Mouse (Mus musculus) midbrain, embryonic 11.5 days (tissue): ENCODE results near the gene Plekhd1. TPM values are rescaled to one million over a fixed set of nuclear protein-coding genes. Genes with fewer than 3 reads are reported as not detected.

Experiments
- ATAC-seq: fragments of 200-750 bp; cut with Nextera tagmentation; 2 replicates; pipeline ENCODE4 v1.8.0; 2017; ENCODE audit warnings: moderate TSS enrichment, moderate library complexity; ENCODE audit not compliant: low FRiP score
- DNase-seq: peaks from one replicate; pipeline ENCODE4 v3.0.0; 2015; ENCODE audit warnings: low spot score; ENCODE audit errors: missing footprints
- H3K27ac ChIP-seq: fragments of 300-500 bp; sonication (generic); 2 replicates; pipeline ENCODE4 v1.5.1; 2014; ENCODE audit warnings: low read depth, low read length
- H3K27me3 ChIP-seq: fragments of 300-500 bp; sonication (generic); 2 replicates; pipeline ENCODE4 v1.6.1; 2014; ENCODE audit warnings: mild to moderate bottlenecking, low read length, moderate library complexity, mixed read lengths; ENCODE audit not compliant: control insufficient read depth, insufficient read depth
- H3K36me3 ChIP-seq: fragments of 300-500 bp; sonication (generic); 2 replicates; pipeline ENCODE4 v1.6.1; 2014; ENCODE audit warnings: mild to moderate bottlenecking, low read length, moderate library complexity, mixed read lengths; ENCODE audit not compliant: control insufficient read depth, insufficient read depth
- H3K4me1 ChIP-seq: fragments of 300-500 bp; sonication (generic); 2 replicates; pipeline ENCODE4 v1.6.1; 2014; ENCODE audit warnings: low read length; ENCODE audit not compliant: control insufficient read depth, insufficient read depth
- H3K4me2 ChIP-seq: fragments of 300-500 bp; sonication (generic); 2 replicates; pipeline ENCODE4 v1.6.1; 2014; ENCODE audit warnings: mild to moderate bottlenecking, moderate library complexity
- H3K4me3 ChIP-seq: fragments of 300-500 bp; sonication (generic); 2 replicates; pipeline ENCODE4 v1.5.1; 2014; ENCODE audit warnings: low read depth, low read length
- H3K9ac ChIP-seq: fragments of 300-500 bp; sonication (generic); 2 replicates; pipeline ENCODE4 v1.6.1; 2014; ENCODE audit warnings: low read length
- H3K9me3 ChIP-seq: fragments of 300-500 bp; sonication (generic); 2 replicates; pipeline ENCODE4 v1.6.1; 2016; ENCODE audit warnings: low read length; ENCODE audit not compliant: control insufficient read depth
- WGBS: fragments of 180-500 bp; shearing (Covaris S2); extraction: QIAGEN DNeasy Blood & Tissue Kit; methylation state at CpG from one replicate; pipeline ENCODE4 v1.1.7; 2014; 5-methylcytosine and 5-hydroxymethylcytosine counted together
- polyA plus RNA-seq: library from polyadenylated mRNA; unstranded; fragments of >200 nt; fragmentation: Nextera tagmentation; extraction: Ambion mirVana; gene quantifications from 2 replicates; pipeline ENCODE4 v1.2.1, GENCODE M21; 2014

Plekhd1 gene
- polyA plus RNA-seq: 1.1 and 1.4 TPM in 2 replicates

- no peaks in the 10 kb centered on the region for H3K36me3 ChIP-seq
- 0 out of 2 replicates have a peak within 1 kb of the TSS, but pooled peaks have one; percentile 1 for H3K9ac ChIP-seq
- H3K4me3 ChIP-seq: peak within 1 kb of the TSS; percentile 35
- H3K27me3 ChIP-seq: peaks cover 36% of the 10 kb centered on the region
- H3K27ac ChIP-seq: no peak within 1 kb of the TSS
- no peaks in the 10 kb centered on the region for H3K9me3 ChIP-seq
- H3K4me1 ChIP-seq: peaks cover 11% of the 10 kb centered on the region
- ATAC-seq: peak; percentile 66; the same call in 1 of the 2 replicates
- WGBS: under 1% methylated on average over 43 of the region's 52 CpGs
- DNase-seq: peak; percentile 93
- peak within 1 kb of the TSS; percentile 46 for H3K4me2 ChIP-seq
Observed at GRCm38 (mm10) chr12:80692269-80692972, at the start of gene Plekhd1. Gene Plekhd1, plus strand, starts transcription at chr12:80692591.

- Histone ChIP-seq H3K27me3 (no peaks in the 10 kb centered on the region), H3K9me3 (no peaks in the 10 kb centered on the region), H3K4me3 (peak overlapping the region; percentile 99), H3K36me3 (peaks cover 14% of the 10 kb centered on the region), H3K9ac (peak overlapping the region; percentile 97), H3K4me2 (peak overlapping the region; percentile 85), H3K4me1 (peaks cover 21% of the 10 kb centered on the region), H3K27ac (peak overlapping the region; percentile 71)
- 2% methylated on average over 48 of the region's 48 CpGs for WGBS
- peak; percentile 95 for DNase-seq
- peak; percentile 74 for ATAC-seq
Observed at GRCm38 (mm10) chr12:80642725-80643692, 49.4 kb upstream of the Plekhd1 start.

GRCm38 (mm10) chr12:80643693-80644505 lies 48.5 kb upstream of the Plekhd1 start, which contains the start of the genes Slc39a9 and Erh:
Gene Slc39a9, plus strand, starts transcription at chr12:80643883.
Gene Erh, minus strand, starts transcription at chr12:80644341.
- Histone ChIP-seq H3K4me1 (peaks cover 21% of the 10 kb centered on the region), H3K27me3 (no peaks in the 10 kb centered on the region), H3K4me2 (peak within 1 kb of the TSS; percentile 85), H3K27ac (peak within 1 kb of the TSS; percentile 71), H3K4me3 (peak within 1 kb of the TSS; percentile 99), H3K9me3 (no peaks in the 10 kb centered on the region), H3K36me3 (peaks cover 8% of the 10 kb centered on the region), H3K9ac (peak within 1 kb of the TSS; percentile 97)
- DNase-seq: peak; percentile 99
- peak; percentile 98 for ATAC-seq
- WGBS: under 1% methylated on average over 50 of the region's 50 CpGs

DNA sequence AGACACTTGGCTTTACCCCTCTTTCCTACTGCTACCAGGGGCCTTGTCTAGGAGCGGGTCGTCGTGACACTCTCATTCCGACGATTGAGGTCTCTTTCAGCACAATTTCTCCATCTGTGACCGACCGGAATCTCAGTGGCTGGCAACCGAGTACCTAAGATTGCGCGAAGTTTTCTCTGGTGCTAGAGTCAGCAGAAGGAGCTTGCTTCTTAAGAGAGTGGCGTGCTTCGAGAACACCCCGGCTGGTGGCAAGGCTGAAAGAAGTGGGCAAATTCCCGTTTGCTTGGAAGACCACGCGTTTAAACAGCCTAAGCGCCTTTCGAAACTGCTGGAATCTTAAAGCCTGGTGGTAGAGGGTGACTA lies 47.9 kb upstream of the Plekhd1 start:
- WGBS: 12% methylated on average over 18 of the region's 18 CpGs
- H3K27ac ChIP-seq: no peak overlapping the region

GRCm38 (mm10) chr12:80646377-80646776 lies 46.0 kb upstream of the Plekhd1 start:
- H3K36me3 ChIP-seq: peaks cover 2% of the 10 kb centered on the region; the same call in 1 of the 2 replicates
- H3K9me3 ChIP-seq: no peaks in the 10 kb centered on the region
- no peak for ATAC-seq
- H3K4me1 ChIP-seq: peaks cover 21% of the 10 kb centered on the region
- no peak overlapping the region for H3K4me2 ChIP-seq
- no peak overlapping the region for H3K9ac ChIP-seq
- H3K27me3 ChIP-seq: no peaks in the 10 kb centered on the region
- 93% methylated on average over 3 of the region's 3 CpGs for WGBS
- H3K27ac ChIP-seq: no peak overlapping the region
- DNase-seq: no peak
- no peak overlapping the region for H3K4me3 ChIP-seq

More for the DNA sequence above, 47.9 kb upstream of the Plekhd1 start:
- H3K36me3 ChIP-seq: peaks cover 4% of the 10 kb centered on the region
- no peaks in the 10 kb centered on the region for H3K27me3 ChIP-seq
- peaks cover 21% of the 10 kb centered on the region for H3K4me1 ChIP-seq
- no peak for ATAC-seq
- H3K4me3 ChIP-seq: peak overlapping the region; percentile 99
- no peak for DNase-seq
- peak overlapping the region; percentile 70 for H3K4me2 ChIP-seq
- peak overlapping the region; percentile 97 for H3K9ac ChIP-seq
- H3K9me3 ChIP-seq: no peaks in the 10 kb centered on the region

DNA sequence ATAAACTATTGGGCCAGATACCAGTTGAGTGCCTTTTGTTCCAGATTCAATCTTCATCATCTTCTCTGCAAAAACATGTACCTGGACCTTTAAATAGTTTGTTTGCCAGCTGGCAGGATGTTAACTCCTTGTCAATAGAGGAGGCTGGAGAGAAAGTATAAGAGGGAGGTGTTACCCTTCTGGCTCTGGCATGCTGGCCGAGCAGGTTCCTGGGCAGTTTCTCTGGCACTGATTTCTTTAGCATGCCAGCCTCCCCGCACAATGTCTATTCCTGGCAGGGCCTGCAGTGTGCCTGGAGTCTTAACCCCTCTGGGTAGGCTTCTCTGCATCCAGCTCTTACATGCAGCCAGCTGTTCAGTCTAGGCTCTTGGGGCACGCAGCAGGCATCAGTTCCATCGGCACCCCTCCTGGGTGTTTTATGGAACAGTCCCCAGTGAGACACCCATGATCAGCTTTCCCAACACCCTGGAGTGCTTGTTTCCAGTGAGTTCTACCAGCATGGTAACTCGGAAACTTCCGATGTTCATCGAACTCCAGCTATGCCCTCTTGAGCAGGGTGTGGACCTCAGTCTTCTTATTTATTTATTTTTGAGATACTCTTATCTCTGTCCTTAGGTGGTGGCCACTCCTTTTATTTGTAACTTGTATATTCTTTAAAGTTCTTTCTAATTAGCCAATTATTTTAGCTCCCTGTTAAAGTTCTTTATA lies 38.3 kb upstream of the Plekhd1 start:
- no peak for DNase-seq
- no peaks in the 10 kb centered on the region for H3K36me3 ChIP-seq
- 94% methylated on average over 7 of the region's 7 CpGs for WGBS

DNA sequence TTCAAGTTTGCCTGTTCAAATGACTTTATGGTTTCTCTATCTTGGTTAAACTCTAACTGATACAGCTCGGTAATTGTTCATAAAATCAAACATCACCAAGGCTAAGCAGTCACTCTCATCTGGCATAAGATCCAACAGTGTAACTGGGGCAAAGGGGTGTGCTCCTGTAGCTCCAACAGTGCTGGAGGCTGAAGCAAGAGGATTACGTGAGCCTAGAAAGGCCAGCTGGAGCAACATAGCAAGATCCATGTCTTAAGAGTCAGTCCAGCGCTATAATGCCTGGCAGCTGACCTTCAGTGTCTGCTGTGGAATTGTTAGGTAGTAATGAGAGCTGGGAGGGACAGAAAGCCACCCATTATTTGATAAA lies 37.7 kb upstream of the Plekhd1 start:
- Histone ChIP-seq H3K27ac (no peak overlapping the region), H3K9me3 (no peaks in the 10 kb centered on the region), H3K4me2 (no peak overlapping the region), H3K4me1 (no peaks in the 10 kb centered on the region), H3K9ac (no peak overlapping the region), H3K27me3 (no peaks in the 10 kb centered on the region), H3K4me3 (no peak overlapping the region), H3K36me3 (no peaks in the 10 kb centered on the region)
- DNase-seq (no peak), ATAC-seq (no peak)
- 95% methylated on average over 3 of the region's 3 CpGs for WGBS

More for the DNA sequence above, 38.3 kb upstream of the Plekhd1 start:
- Histone ChIP-seq H3K4me1 (no peaks in the 10 kb centered on the region), H3K27me3 (no peaks in the 10 kb centered on the region), H3K9me3 (no peaks in the 10 kb centered on the region), H3K27ac (no peak overlapping the region), H3K4me2 (no peak overlapping the region), H3K9ac (no peak overlapping the region), H3K4me3 (no peak overlapping the region)
- no peak for ATAC-seq

DNA sequence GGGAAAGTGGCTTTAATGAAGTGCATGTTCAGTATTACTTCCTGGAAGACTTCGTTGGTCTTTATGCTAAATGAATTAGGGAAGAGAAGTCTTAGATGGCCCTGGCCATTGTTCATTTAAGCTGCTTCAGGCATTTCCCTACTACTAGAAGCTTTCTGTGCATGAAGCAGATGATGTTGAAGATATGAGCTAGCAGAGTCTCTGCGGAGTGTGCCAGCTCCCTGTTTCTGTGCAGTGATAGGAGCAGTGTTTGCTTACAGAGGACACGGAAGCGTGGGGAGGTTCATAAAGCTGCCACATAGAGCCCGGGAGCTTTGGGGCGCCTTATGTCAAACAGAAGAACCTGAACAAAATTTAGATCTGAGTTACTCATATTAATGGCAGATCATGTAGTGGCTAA lies 33.7 kb upstream of the Plekhd1 start:
- WGBS: 93% methylated on average over 6 of the region's 6 CpGs
- Histone ChIP-seq H3K4me2 (no peak overlapping the region), H3K27me3 (no peaks in the 10 kb centered on the region), H3K36me3 (peaks cover 3% of the 10 kb centered on the region), H3K9me3 (no peaks in the 10 kb centered on the region), H3K4me1 (no peaks in the 10 kb centered on the region), H3K4me3 (no peak overlapping the region), H3K27ac (no peak overlapping the region), H3K9ac (no peak overlapping the region)
- ATAC-seq: no peak
- no peak for DNase-seq
